Mouse (Mus musculus) CD4-positive naive resting alpha-beta T cell, adult 76 days (primary cell): ENCODE data around the gene Gm20696. TPM values are rescaled to one million over a fixed set of nuclear protein-coding genes. Genes with fewer than 3 reads are reported as not detected.

Experiments
- total RNA-seq: library from RNA; stranded (reverse); gene quantifications from one replicate; pipeline ENCODE4 v1.2.4, GENCODE M21; 2023

Gene Gm20696
- total RNA-seq = 66.7 TPM

GRCm38 (mm10) chr6:99666318-99667171 lies at the start of gene Gm20696, which contains the start of gene Eif4e3:
Gene Gm20696 (minus strand): TSS chr6:99666797.
Gene Eif4e3 (minus strand): TSS chr6:99666771.

GRCm38 (mm10) chr6:99692206-99692915 lies 25.8 kb upstream of the Gm20696 start, which contains the start of gene Gpr27:
Gene Gpr27 (plus strand): TSS chr6:99692679.

GRCm38 (mm10) chr6:99522359-99523108 lies 144.1 kb downstream of the Gm20696 start, which contains the start of gene Foxp1:
Gene Foxp1 (minus strand): TSS chr6:99522721.

Other genes starting within 250 kb of the Gm20696 start
- gene Foxp1, start 144.1 kb downstream of the Gm20696 start, total RNA-seq = 937 TPM
- 11.1 TPM for gene Eif4e3, start within 50 bp of the Gm20696 start, total RNA-seq
- gene Gpr27, start 25.9 kb upstream of the Gm20696 start, total RNA-seq = not detected
- not detected for gene Prok2, start 59.6 kb upstream of the Gm20696 start, total RNA-seq